Mouse (Mus musculus) brain, embryonic 14.5 days (tissue): ENCODE results near the gene Prkag3. TPM values are rescaled to one million over a fixed set of nuclear protein-coding genes. Genes with fewer than 3 reads are reported as not detected.

Source experiments
- DNase-seq: peaks from one replicate; pipeline ENCODE4 v3.0.0-alpha.2; 2011; ENCODE audit warnings: low read depth
- CTCF ChIP-seq: fragments of 200-500 bp; IDR thresholded peaks from 2 replicates; pipeline ENCODE4 v1.5.1; 2012; ENCODE audit warnings: inconsistent platforms, mild to moderate bottlenecking, moderate library complexity, borderline replicate concordance; ENCODE audit not compliant: insufficient read depth, insufficient read length; ENCODE audit errors: extremely low read depth
- POLR2A ChIP-seq: fragments of 200-500 bp; IDR thresholded peaks from 2 replicates; pipeline ENCODE4 v1.6.1; 2012; ENCODE audit warnings: mild to moderate bottlenecking, inconsistent platforms, borderline replicate concordance; ENCODE audit not compliant: poor library complexity, insufficient read depth, insufficient read length, severe bottlenecking; ENCODE audit errors: extremely low read depth
- polyA plus RNA-seq: library from polyadenylated mRNA; depleted of rRNA; stranded (reverse); fragments of >200 nt; gene quantifications from 2 replicates; pipeline ENCODE4 v1.2.3, GENCODE M21; 2012; rRNA removed

Gene Prkag3
- polyA plus RNA-seq, 1 experiment = 0.10 TPM

- no peak for DNase-seq
- TF ChIP-seq POLR2A (no peak), CTCF (no peak)
Measured at GRCm38 (mm10) chr1:74712046-74712445, 37.0 kb downstream of the Prkag3 start.

- TF ChIP-seq CTCF = no peak
- TF ChIP-seq POLR2A = no peak
- DNase-seq = no peak
Measured at GRCm38 (mm10) chr1:74709566-74709965, 39.5 kb downstream of the Prkag3 start.

GRCm38 (mm10) chr1:74705016-74705415, 44.0 kb downstream of the Prkag3 start:
- no peak for DNase-seq
- no peak for TF ChIP-seq POLR2A
- no peak for TF ChIP-seq CTCF

GRCm38 (mm10) chr1:74704156-74704555, 44.9 kb downstream of the Prkag3 start:
- no peak for TF ChIP-seq CTCF
- TF ChIP-seq POLR2A = no peak
- DNase-seq = no peak

GRCm38 (mm10) chr1:74702142-74702553, 46.9 kb downstream of the Prkag3 start:
- DNase-seq = no peak
- TF ChIP-seq CTCF (no peak), POLR2A (no peak)

- TF ChIP-seq CTCF (no peak), POLR2A (no peak)
- no peak for DNase-seq
Measured at GRCm38 (mm10) chr1:74698791-74699190, 50.2 kb downstream of the Prkag3 start.

GRCm38 (mm10) chr1:74698353-74698752, 50.7 kb downstream of the Prkag3 start:
- TF ChIP-seq POLR2A = no peak
- TF ChIP-seq CTCF = no peak
- DNase-seq = no peak

- DNase-seq = no peak
- TF ChIP-seq CTCF (no peak), POLR2A (no peak)
Measured at GRCm38 (mm10) chr1:74697416-74697815, 51.6 kb downstream of the Prkag3 start.

GRCm38 (mm10) chr1:74695836-74696235, 53.2 kb downstream of the Prkag3 start:
- no peak for DNase-seq
- no peak for TF ChIP-seq CTCF
- TF ChIP-seq POLR2A = no peak

- TF ChIP-seq CTCF = no peak
- TF ChIP-seq POLR2A = no peak
- DNase-seq = no peak
Measured at GRCm38 (mm10) chr1:74693891-74694583, 55.0 kb downstream of the Prkag3 start.

Other genes with a start within 250 kb of the Prkag3 start
- 53.1 and 56.2 TPM in 2 replicates for gene Cnot9, start 243.2 kb downstream of the Prkag3 start, polyA plus RNA-seq
- 3.2 and 3.8 TPM in 2 replicates for gene Plcd4, start 206.3 kb downstream of the Prkag3 start, polyA plus RNA-seq
- 12.0 and 15.5 TPM in 2 replicates for gene Usp37, start 204.9 kb downstream of the Prkag3 start, polyA plus RNA-seq
- gene Zfp142, start 161.0 kb downstream of the Prkag3 start, polyA plus RNA-seq = 26.1 and 26.8 TPM in 2 replicates
- 27.0 and 31.1 TPM in 2 replicates for gene Bcs1l, start 160.9 kb downstream of the Prkag3 start, polyA plus RNA-seq
- gene Rnf25, start 147.8 kb downstream of the Prkag3 start, polyA plus RNA-seq = 115 and 142 TPM in 2 replicates
- gene Stk36, start 147.8 kb downstream of the Prkag3 start, polyA plus RNA-seq = 29.7 and 31.2 TPM in 2 replicates
- 35.0 and 45.0 TPM in 2 replicates for gene Ttll4, start 87.5 kb downstream of the Prkag3 start, polyA plus RNA-seq
- 2.0 and 2.1 TPM in 2 replicates for gene Cyp27a1, start 35.6 kb downstream of the Prkag3 start, polyA plus RNA-seq
- gene Wnt6, start 22.7 kb upstream of the Prkag3 start, polyA plus RNA-seq = 4.4 and 9.1 TPM in 2 replicates
- 0.73 and 0.77 TPM in 2 replicates for gene Wnt10a, start 42.3 kb upstream of the Prkag3 start, polyA plus RNA-seq
- gene Cdk5r2, start 105.7 kb upstream of the Prkag3 start, polyA plus RNA-seq = 51.5 and 90.9 TPM in 2 replicates
- 0.47 and 3.4 TPM in 2 replicates for gene Fev, start 136.2 kb upstream of the Prkag3 start, polyA plus RNA-seq
- 0.44 and 1.1 TPM in 2 replicates for gene Cryba2, start 143.9 kb upstream of the Prkag3 start, polyA plus RNA-seq
- 2.4 and 3.9 TPM in 2 replicates for gene Cfap65, start 186.4 kb upstream of the Prkag3 start, polyA plus RNA-seq
- gene Ihh, start 202.5 kb upstream of the Prkag3 start, polyA plus RNA-seq = 0.47 and 0.57 TPM in 2 replicates